Mouse (Mus musculus) limb, embryonic 14.5 days (tissue): Measurements from ENCODE around the gene Ephb1. TPM values are rescaled to one million over a fixed set of nuclear protein-coding genes. Genes with fewer than 3 reads are reported as not detected.

Source experiments
- ATAC-seq: fragments of 200-750 bp; cut with Nextera tagmentation; 2 replicates; pipeline ENCODE4 v1.8.0; 2017; ENCODE audit warnings: low read depth, moderate number of reproducible peaks, moderate TSS enrichment; ENCODE audit not compliant: low FRiP score
- DNase-seq: peaks from one replicate; pipeline ENCODE4 v3.0.0-alpha.2; 2015; ENCODE audit warnings: low spot score
- H3K27ac ChIP-seq: fragments of 300-500 bp; sonication (generic); replicated peaks from 2 replicates; pipeline ENCODE4 v1.5.1; 2014; ENCODE audit warnings: low read depth, mild to moderate bottlenecking, low read length, moderate library complexity, mixed read lengths
- H3K27me3 ChIP-seq: fragments of 300-500 bp; sonication (generic); 2 replicates; pipeline ENCODE4 v1.6.1; 2014; ENCODE audit warnings: low read length, mixed read lengths; ENCODE audit not compliant: control insufficient read depth, insufficient read depth
- H3K36me3 ChIP-seq: fragments of 300-500 bp; sonication (generic); 2 replicates; pipeline ENCODE4 v1.6.1; 2014; ENCODE audit warnings: mild to moderate bottlenecking, low read length, moderate library complexity, mixed read lengths; ENCODE audit not compliant: control insufficient read depth, insufficient read depth
- H3K4me1 ChIP-seq: fragments of 300-500 bp; sonication (generic); 2 replicates; pipeline ENCODE4 v1.6.1; 2014; ENCODE audit warnings: antibody characterized with exemption, low read length, mixed read lengths; ENCODE audit not compliant: control insufficient read depth, insufficient read depth
- H3K4me2 ChIP-seq: fragments of 300-500 bp; sonication (generic); replicated peaks from 2 replicates; pipeline ENCODE4 v1.6.1; 2014; ENCODE audit warnings: low read depth, mild to moderate bottlenecking, low read length, moderate library complexity; ENCODE audit not compliant: severe bottlenecking
- H3K4me3 ChIP-seq: fragments of 300-500 bp; sonication (generic); replicated peaks from 2 replicates; pipeline ENCODE4 v1.5.1; 2014; ENCODE audit warnings: low read length
- H3K9ac ChIP-seq: fragments of 300-500 bp; sonication (generic); 2 replicates; pipeline ENCODE4 v1.6.1; 2014; ENCODE audit warnings: mild to moderate bottlenecking, low read depth, low read length, moderate library complexity; ENCODE audit not compliant: severe bottlenecking
- H3K9me3 ChIP-seq: fragments of 300-500 bp; sonication (generic); 2 replicates; pipeline ENCODE4 v1.6.1; 2016; ENCODE audit warnings: low read length; ENCODE audit not compliant: control insufficient read depth
- POLR2A ChIP-seq: fragments of 200-500 bp; IDR thresholded peaks from 2 replicates; pipeline ENCODE4 v1.8.0; 2012; ENCODE audit warnings: inconsistent platforms, mild to moderate bottlenecking, moderate library complexity, borderline replicate concordance; ENCODE audit not compliant: insufficient read depth, insufficient read length; ENCODE audit errors: extremely low read depth
- WGBS: fragments of 180-500 bp; shearing (Covaris S2); extraction: QIAGEN DNeasy Blood & Tissue Kit; methylation state at CpG from one replicate; pipeline ENCODE4 v1.1.7; 2014; 5-methylcytosine and 5-hydroxymethylcytosine counted together
- polyA plus RNA-seq, 2 experiments: library from polyadenylated mRNA; depleted of rRNA in 1 of 2; stranded (reverse) in 1 of 2; unstranded in 1 of 2; fragments of >200 nt; fragmentation: Nextera tagmentation in 1 of 2; extraction: Ambion mirVana in 1 of 2; gene quantifications; 2 replicates each; pipeline versions ENCODE4 v1.2.1 to v1.2.3; 2012 to 2014

Ephb1 gene
- polyA plus RNA-seq, 2 experiments = 4.1 TPM

- no peaks in the 10 kb centered on the region for H3K9me3 ChIP-seq
- H3K9ac ChIP-seq = no peak overlapping the region
- 65% methylated on average over 8 of the region's 8 CpGs for WGBS
- H3K36me3 ChIP-seq = no peaks in the 10 kb centered on the region
- DNase-seq = no peak
- no peak for TF ChIP-seq POLR2A
- H3K4me2 ChIP-seq = no peak overlapping the region
- no peak for ATAC-seq
- H3K27ac ChIP-seq = no peak overlapping the region
- no peaks in the 10 kb centered on the region for H3K4me1 ChIP-seq
- H3K4me3 ChIP-seq = no peak overlapping the region
- H3K27me3 ChIP-seq = no peaks in the 10 kb centered on the region
These were observed 15.6 kb upstream of the Ephb1 start for GRCm38 (mm10) chr9:102370141-102370540.

GRCm38 (mm10) chr9:102369141-102369540 lies 14.6 kb upstream of the Ephb1 start:
- ATAC-seq (no peak), DNase-seq (no peak)
- no peak overlapping the region for H3K9ac ChIP-seq
- H3K4me1 ChIP-seq = no peaks in the 10 kb centered on the region
- H3K36me3 ChIP-seq = no peaks in the 10 kb centered on the region
- H3K4me3 ChIP-seq = no peak overlapping the region
- TF ChIP-seq POLR2A = no peak
- WGBS = 79% methylated on average over 3 of the region's 3 CpGs
- H3K4me2 ChIP-seq = no peak overlapping the region
- H3K27ac ChIP-seq = no peak overlapping the region
- no peaks in the 10 kb centered on the region for H3K9me3 ChIP-seq
- H3K27me3 ChIP-seq = no peaks in the 10 kb centered on the region

GRCm38 (mm10) chr9:102367796-102368195 lies 13.3 kb upstream of the Ephb1 start:
- Histone ChIP-seq H3K9me3 (no peaks in the 10 kb centered on the region), H3K9ac (no peak overlapping the region), H3K4me3 (no peak overlapping the region), H3K36me3 (no peaks in the 10 kb centered on the region), H3K27ac (no peak overlapping the region), H3K27me3 (no peaks in the 10 kb centered on the region), H3K4me1 (no peaks in the 10 kb centered on the region), H3K4me2 (no peak overlapping the region)
- DNase-seq = no peak
- 88% methylated on average over 2 of the region's 2 CpGs for WGBS
- ATAC-seq = no peak
- no peak for TF ChIP-seq POLR2A

DNA sequence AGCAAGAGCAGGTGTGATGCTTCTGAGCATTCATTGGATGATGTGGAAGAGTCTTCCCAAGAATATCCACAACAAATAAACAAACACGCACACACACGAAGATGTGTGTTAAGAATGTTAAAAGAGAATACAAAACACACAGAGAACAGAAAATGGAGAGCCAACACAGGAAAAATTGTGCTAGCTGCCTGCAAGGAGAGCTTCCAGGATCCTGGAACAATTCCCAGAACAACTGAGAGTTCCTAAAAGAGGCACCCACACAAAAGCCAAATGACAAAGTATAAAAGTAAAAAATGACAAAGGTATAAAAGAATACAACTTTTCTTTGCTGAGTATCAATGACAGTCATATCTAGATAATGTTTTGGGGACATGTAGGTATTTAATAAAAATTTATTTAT lies 11.0 kb upstream of the Ephb1 start:
- no peak for ATAC-seq
- no peak overlapping the region for H3K9ac ChIP-seq
- no peaks in the 10 kb centered on the region for H3K27me3 ChIP-seq
- H3K4me1 ChIP-seq = no peaks in the 10 kb centered on the region
- H3K4me3 ChIP-seq = no peak overlapping the region
- no peak overlapping the region for H3K27ac ChIP-seq
- DNase-seq = no peak
- H3K9me3 ChIP-seq = no peaks in the 10 kb centered on the region
- 90% methylated on average over 2 of the region's 2 CpGs for WGBS
- no peak for TF ChIP-seq POLR2A
- H3K4me2 ChIP-seq = no peak overlapping the region
- H3K36me3 ChIP-seq = no peaks in the 10 kb centered on the region

- Histone ChIP-seq H3K9ac (no peak overlapping the region), H3K27me3 (peaks cover 11% of the 10 kb centered on the region; the same call in 1 of the 2 replicates), H3K4me1 (no peaks in the 10 kb centered on the region), H3K4me2 (no peak overlapping the region), H3K27ac (no peak overlapping the region), H3K9me3 (no peaks in the 10 kb centered on the region), H3K4me3 (no peak overlapping the region), H3K36me3 (no peaks in the 10 kb centered on the region)
- WGBS = 83% methylated on average over 6 of the region's 6 CpGs
- no peak for DNase-seq
- no peak for TF ChIP-seq POLR2A
- ATAC-seq = no peak
These were observed 4.8 kb upstream of the Ephb1 start for GRCm38 (mm10) chr9:102359311-102359710.

GRCm38 (mm10) chr9:102358711-102359110 lies 4.2 kb upstream of the Ephb1 start:
- peaks cover 17% of the 10 kb centered on the region for H3K27me3 ChIP-seq
- no peak for DNase-seq
- H3K4me3 ChIP-seq = no peak overlapping the region
- no peaks in the 10 kb centered on the region for H3K9me3 ChIP-seq
- no peaks in the 10 kb centered on the region for H3K36me3 ChIP-seq
- 69% methylated on average over 3 of the region's 3 CpGs for WGBS
- no peak overlapping the region for H3K27ac ChIP-seq
- H3K9ac ChIP-seq = no peak overlapping the region
- no peak overlapping the region for H3K4me2 ChIP-seq
- ATAC-seq = no peak
- H3K4me1 ChIP-seq = no peaks in the 10 kb centered on the region
- no peak for TF ChIP-seq POLR2A
